Mouse (Mus musculus): ENCODE data around the gene Egln3.

The Egln3 gene

GRCm38 (mm10) chr12:54162637-54163131, 41.0 kb downstream of the Egln3 start:
- no peak for DNase-seq (ENCODE audit: low spot score)

GRCm38 (mm10) chr12:54161468-54162202, 42.0 kb downstream of the Egln3 start:
- DNase-seq (ENCODE audit: low spot score), result no peak

GRCm38 (mm10) chr12:54160279-54160678, 43.4 kb downstream of the Egln3 start:
- no peak for DNase-seq (ENCODE audit: low spot score)

- no peak for DNase-seq (ENCODE audit: low spot score)
Measured at GRCm38 (mm10) chr12:54154771-54155170, 48.9 kb downstream of the Egln3 start.

GRCm38 (mm10) chr12:54146943-54147556, 56.6 kb downstream of the Egln3 start:
- no peak for DNase-seq (ENCODE audit: low spot score)
